Mouse (Mus musculus) stomach, embryonic 15.5 days (tissue): Measurements from ENCODE around the gene Pgm2l1. TPM values are rescaled to one million over a fixed set of nuclear protein-coding genes. Genes with fewer than 3 reads are reported as not detected.

Experiments used
- ATAC-seq: fragments of 200-750 bp; cut with Nextera tagmentation; 2 replicates; pipeline ENCODE4 v1.8.0; 2017; ENCODE audit warnings: low read depth, moderate number of reproducible peaks, moderate TSS enrichment; ENCODE audit not compliant: insufficient read depth, low FRiP score
- H3K27ac ChIP-seq: fragments of 300-500 bp; sonication (generic); 2 replicates; pipeline ENCODE4 v1.5.1; 2015; ENCODE audit warnings: mild to moderate bottlenecking, inconsistent platforms
- H3K27me3 ChIP-seq: fragments of 300-500 bp; sonication (generic); replicated peaks from 2 replicates; pipeline ENCODE4 v1.6.1; 2015; ENCODE audit warnings: inconsistent platforms
- H3K36me3 ChIP-seq: fragments of 300-500 bp; sonication (generic); 2 replicates; pipeline ENCODE4 v1.6.1; 2015; ENCODE audit warnings: inconsistent platforms
- H3K4me1 ChIP-seq: fragments of 300-500 bp; sonication (generic); 2 replicates; pipeline ENCODE4 v1.6.1; 2015; ENCODE audit warnings: inconsistent platforms
- H3K4me2 ChIP-seq: fragments of 300-500 bp; sonication (generic); 2 replicates; pipeline ENCODE4 v1.6.1; 2015; ENCODE audit warnings: mild to moderate bottlenecking, inconsistent platforms
- H3K4me3 ChIP-seq: fragments of 300-500 bp; sonication (generic); replicated peaks from 2 replicates; pipeline ENCODE4 v1.5.1; 2015; ENCODE audit warnings: inconsistent platforms
- H3K9ac ChIP-seq: fragments of 300-500 bp; sonication (generic); 2 replicates; pipeline ENCODE4 v1.6.1; 2015; ENCODE audit warnings: inconsistent platforms
- H3K9me3 ChIP-seq: fragments of 300-500 bp; sonication (generic); 2 replicates; pipeline ENCODE4 v1.6.1; 2016; ENCODE audit warnings: inconsistent platforms
- WGBS: fragments of 180-500 bp; shearing (Covaris S2); methylation state at CpG from one replicate; pipeline ENCODE4 v1.1.7; 2015; 5-methylcytosine and 5-hydroxymethylcytosine counted together
- polyA plus RNA-seq: library from polyadenylated mRNA; unstranded; fragments of >200 nt; fragmentation: Nextera tagmentation; extraction: Ambion mirVana; gene quantifications from 2 replicates; pipeline ENCODE4 v1.2.1, GENCODE M21; 2015

Gene Pgm2l1
- 2.3 and 2.8 TPM in 2 replicates for polyA plus RNA-seq

GRCm38 (mm10) chr7:100227158-100227875, at the start of gene Pgm2l1:
Pgm2l1 (plus strand) TSS chr7:100227394.
- peak within 1 kb of the TSS; percentile 90 for H3K27ac ChIP-seq
- WGBS, result under 1% methylated on average over 70 of the region's 72 CpGs
- no peaks in the 10 kb centered on the region for H3K27me3 ChIP-seq
- H3K4me1 ChIP-seq, result peaks cover 6% of the 10 kb centered on the region; the same call in 1 of the 2 replicates
- H3K9ac ChIP-seq, result peak within 1 kb of the TSS; percentile 45; the same call in 1 of the 2 replicates
- H3K4me3 ChIP-seq, result peak within 1 kb of the TSS; percentile 69
- H3K9me3 ChIP-seq, result no peaks in the 10 kb centered on the region
- H3K36me3 ChIP-seq, result no peaks in the 10 kb centered on the region
- H3K4me2 ChIP-seq, result peak within 1 kb of the TSS; percentile 98
- peak; percentile 99 for ATAC-seq

DNA sequence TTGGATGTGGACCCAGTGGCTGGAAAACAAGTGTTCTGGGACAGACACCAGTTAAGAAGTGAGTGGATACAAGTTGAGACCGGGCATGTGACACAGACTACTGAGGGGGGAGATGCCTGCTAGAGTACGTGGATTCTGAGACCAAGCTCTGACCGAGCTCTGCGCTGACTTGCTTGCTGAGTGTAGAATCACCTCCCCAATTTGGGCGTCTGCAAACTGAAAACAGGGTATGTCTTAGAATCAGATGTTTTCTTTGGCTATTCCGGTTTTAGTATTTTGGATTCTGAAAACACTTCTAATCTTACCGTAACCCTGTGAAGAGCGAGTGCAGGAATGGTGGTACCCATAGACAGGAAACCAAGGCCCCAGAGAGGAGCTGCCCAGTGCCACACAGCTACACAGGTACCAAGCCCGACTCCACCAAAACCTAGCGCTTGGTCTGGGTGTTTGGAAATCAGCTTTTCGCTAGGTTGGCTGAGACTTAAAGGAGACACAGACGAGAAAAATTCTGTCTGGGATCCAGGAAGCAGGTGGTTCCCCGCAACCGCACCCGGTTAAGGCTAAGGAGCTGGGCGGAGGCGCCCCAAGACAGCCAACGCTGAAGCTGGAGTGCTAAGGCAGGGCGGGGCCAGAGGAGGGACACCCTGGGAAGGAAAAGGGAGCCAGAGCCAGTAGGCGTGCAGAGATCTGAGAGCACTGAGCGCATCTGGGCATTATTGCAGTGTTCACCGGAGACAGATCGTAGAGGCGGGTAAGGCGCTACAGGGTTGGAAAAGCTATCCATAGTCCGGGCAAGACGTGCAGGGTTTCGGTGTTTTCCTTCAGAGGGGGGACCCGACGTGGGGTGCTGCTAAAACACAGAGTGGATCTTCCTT, 48.9 kb upstream of the Pgm2l1 start:
- WGBS, result 9% methylated on average over 30 of the region's 30 CpGs
- no peaks in the 10 kb centered on the region for H3K9me3 ChIP-seq
- H3K27me3 ChIP-seq, result 0 out of 2 replicates have a peak, but pooled peaks cover 3% of the 10 kb centered on the region
- peak overlapping the region; percentile 79 for H3K4me2 ChIP-seq
- H3K27ac ChIP-seq, result peak overlapping the region; percentile 36; the same call in 1 of the 2 replicates
- peak overlapping the region; percentile 36; the same call in 1 of the 2 replicates for H3K9ac ChIP-seq
- H3K4me1 ChIP-seq, result peaks cover 16% of the 10 kb centered on the region; the same call in 1 of the 2 replicates
- ATAC-seq, result peak; percentile 85
- H3K36me3 ChIP-seq, result no peaks in the 10 kb centered on the region
- H3K4me3 ChIP-seq, result peak overlapping the region; percentile 42

DNA sequence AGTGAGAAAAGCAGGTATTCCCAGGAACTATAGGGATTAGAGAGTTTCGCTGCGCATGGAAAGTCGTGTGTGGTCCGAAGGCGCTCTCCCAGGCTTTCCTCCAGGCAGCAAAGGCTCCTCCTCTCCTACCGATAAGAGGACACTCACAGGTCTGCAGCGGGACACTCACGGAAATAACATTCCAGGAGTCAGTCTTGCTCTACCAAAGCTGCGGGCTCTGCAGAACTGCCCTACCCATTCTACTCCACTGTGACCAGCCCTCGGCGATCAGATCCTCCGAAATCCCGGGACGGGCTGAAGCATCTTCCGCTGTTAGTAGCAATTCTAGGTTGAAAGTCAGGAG, 48.3 kb upstream of the Pgm2l1 start:
- WGBS, result 2% methylated on average over 15 of the region's 15 CpGs
- 0 out of 2 replicates have a peak, but pooled peaks cover 3% of the 10 kb centered on the region for H3K27me3 ChIP-seq
- ATAC-seq, result no peak
- peak overlapping the region; percentile 36; the same call in 1 of the 2 replicates for H3K27ac ChIP-seq
- no peaks in the 10 kb centered on the region for H3K9me3 ChIP-seq
- H3K4me1 ChIP-seq, result peaks cover 16% of the 10 kb centered on the region; the same call in 1 of the 2 replicates
- H3K4me3 ChIP-seq, result peak overlapping the region; percentile 42
- peak overlapping the region; percentile 36; the same call in 1 of the 2 replicates for H3K9ac ChIP-seq
- peak overlapping the region; percentile 79 for H3K4me2 ChIP-seq
- no peaks in the 10 kb centered on the region for H3K36me3 ChIP-seq

GRCm38 (mm10) chr7:100179394-100179793, 47.8 kb upstream of the Pgm2l1 start:
- peak overlapping the region; percentile 42 for H3K4me3 ChIP-seq
- WGBS, result 49% methylated on average over 7 of the region's 7 CpGs
- H3K27me3 ChIP-seq, result 0 out of 2 replicates have a peak, but pooled peaks cover 3% of the 10 kb centered on the region
- no peak; the same call in 1 of the 2 replicates for ATAC-seq
- no peaks in the 10 kb centered on the region for H3K36me3 ChIP-seq
- H3K9me3 ChIP-seq, result no peaks in the 10 kb centered on the region
- peak overlapping the region; percentile 79 for H3K4me2 ChIP-seq
- H3K27ac ChIP-seq, result no peak overlapping the region
- no peak overlapping the region for H3K9ac ChIP-seq
- H3K4me1 ChIP-seq, result peaks cover 16% of the 10 kb centered on the region; the same call in 1 of the 2 replicates

- Histone ChIP-seq H3K9ac (no peak overlapping the region), H3K4me2 (peak overlapping the region; percentile 79), H3K36me3 (no peaks in the 10 kb centered on the region), H3K4me3 (peak overlapping the region; percentile 42), H3K27ac (no peak overlapping the region), H3K27me3 (0 out of 2 replicates have a peak, but pooled peaks cover 3% of the 10 kb centered on the region), H3K4me1 (peaks cover 16% of the 10 kb centered on the region; the same call in 1 of the 2 replicates), H3K9me3 (no peaks in the 10 kb centered on the region)
- ATAC-seq, result peak; percentile 41; the same call in 1 of the 2 replicates
- 62% methylated on average over 7 of the region's 7 CpGs for WGBS
Observed at GRCm38 (mm10) chr7:100179836-100180407, 47.3 kb upstream of the Pgm2l1 start.

DNA sequence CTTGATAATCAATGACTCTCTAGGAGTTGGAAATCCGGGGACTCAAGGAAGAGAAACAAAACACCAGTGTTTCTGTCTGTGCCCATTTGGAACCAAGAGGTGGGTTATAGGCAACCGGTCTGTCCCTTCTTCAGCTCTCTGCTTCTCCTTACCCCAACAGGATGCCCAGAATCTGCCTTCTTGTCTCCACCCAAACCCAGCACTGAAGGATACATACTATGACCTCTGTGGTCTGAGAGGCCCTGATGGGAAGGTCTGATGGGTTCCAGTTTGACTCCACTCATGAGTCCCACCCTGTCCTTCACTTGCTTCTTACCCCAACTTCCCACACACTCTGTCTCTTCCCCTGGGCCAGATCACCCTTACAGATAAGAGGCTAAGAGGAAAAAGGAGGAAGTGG, 46.0 kb upstream of the Pgm2l1 start:
- Histone ChIP-seq H3K27ac (no peak overlapping the region), H3K9me3 (no peaks in the 10 kb centered on the region), H3K4me3 (no peak overlapping the region), H3K27me3 (0 out of 2 replicates have a peak, but pooled peaks cover 3% of the 10 kb centered on the region), H3K9ac (no peak overlapping the region), H3K36me3 (no peaks in the 10 kb centered on the region), H3K4me1 (peaks cover 16% of the 10 kb centered on the region; the same call in 1 of the 2 replicates), H3K4me2 (no peak overlapping the region)
- no peak for ATAC-seq
- WGBS, result 81% methylated on average over 2 of the region's 2 CpGs

GRCm38 (mm10) chr7:100181614-100182013, 45.6 kb upstream of the Pgm2l1 start:
- ATAC-seq, result no peak
- Histone ChIP-seq H3K4me1 (peaks cover 16% of the 10 kb centered on the region; the same call in 1 of the 2 replicates), H3K4me3 (no peak overlapping the region), H3K4me2 (no peak overlapping the region), H3K27me3 (0 out of 2 replicates have a peak, but pooled peaks cover 3% of the 10 kb centered on the region), H3K9me3 (no peaks in the 10 kb centered on the region), H3K27ac (no peak overlapping the region), H3K36me3 (no peaks in the 10 kb centered on the region), H3K9ac (no peak overlapping the region)
- 78% methylated on average over 3 of the region's 3 CpGs for WGBS

DNA sequence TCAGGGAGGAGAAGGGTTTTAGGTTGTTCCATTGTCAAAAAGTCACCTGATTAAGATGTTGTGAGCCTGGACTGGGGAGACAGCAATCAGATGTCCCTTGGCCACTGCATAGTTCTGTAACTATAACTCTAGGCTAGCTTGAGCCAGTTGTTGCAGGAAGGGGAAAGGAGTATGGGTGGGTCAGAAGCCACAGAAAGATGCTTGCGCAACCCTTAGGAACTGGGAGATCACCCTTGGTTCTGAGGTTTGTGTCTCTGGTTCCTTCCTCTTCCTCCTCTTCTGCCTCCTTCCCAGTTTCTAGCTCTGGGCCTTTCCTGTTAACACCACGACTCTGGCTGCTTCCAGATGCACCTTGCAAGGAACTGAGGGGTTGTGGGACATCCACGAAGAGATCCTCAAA, 44.8 kb upstream of the Pgm2l1 start:
- Histone ChIP-seq H3K27ac (no peak overlapping the region), H3K9me3 (no peaks in the 10 kb centered on the region), H3K4me1 (peaks cover 16% of the 10 kb centered on the region; the same call in 1 of the 2 replicates), H3K27me3 (0 out of 2 replicates have a peak, but pooled peaks cover 3% of the 10 kb centered on the region), H3K4me2 (no peak overlapping the region), H3K36me3 (no peaks in the 10 kb centered on the region), H3K9ac (no peak overlapping the region), H3K4me3 (no peak overlapping the region)
- 71% methylated on average over 3 of the region's 3 CpGs for WGBS
- no peak for ATAC-seq

- Histone ChIP-seq H3K9me3 (no peaks in the 10 kb centered on the region), H3K4me3 (no peak overlapping the region), H3K4me1 (no peaks in the 10 kb centered on the region), H3K36me3 (no peaks in the 10 kb centered on the region), H3K27ac (no peak overlapping the region), H3K4me2 (no peak overlapping the region), H3K9ac (no peak overlapping the region), H3K27me3 (no peaks in the 10 kb centered on the region)
- WGBS, result 20% methylated on average over 7 of the region's 7 CpGs
- no peak for ATAC-seq
Observed at GRCm38 (mm10) chr7:100187601-100188000, 39.6 kb upstream of the Pgm2l1 start.

DNA sequence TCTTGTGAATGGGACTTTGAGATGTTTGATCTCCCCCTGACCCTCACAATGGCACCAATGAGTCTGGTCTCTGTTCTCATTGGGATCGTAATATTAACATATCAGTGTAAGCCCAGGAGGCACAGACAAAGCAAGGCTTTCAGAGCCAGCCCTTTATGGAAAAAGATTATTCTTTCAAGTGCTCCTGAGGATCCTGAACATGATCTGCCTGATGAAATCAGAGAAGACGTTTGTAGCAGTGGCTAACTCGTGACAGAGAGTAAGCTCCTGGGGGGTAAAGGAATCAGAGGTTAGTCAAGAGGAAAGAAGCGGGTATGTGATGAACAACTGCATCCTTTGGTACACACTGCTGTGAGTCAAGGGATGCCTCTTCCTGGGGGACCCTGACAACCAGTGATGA, 37.0 kb upstream of the Pgm2l1 start:
- no peak overlapping the region for H3K27ac ChIP-seq
- no peaks in the 10 kb centered on the region for H3K9me3 ChIP-seq
- WGBS, result 59% methylated on average over 4 of the region's 4 CpGs
- no peak overlapping the region for H3K9ac ChIP-seq
- H3K4me3 ChIP-seq, result no peak overlapping the region
- ATAC-seq, result no peak
- no peaks in the 10 kb centered on the region for H3K4me1 ChIP-seq
- H3K4me2 ChIP-seq, result no peak overlapping the region
- H3K27me3 ChIP-seq, result no peaks in the 10 kb centered on the region
- no peaks in the 10 kb centered on the region for H3K36me3 ChIP-seq

GRCm38 (mm10) chr7:100190778-100191177, 36.4 kb upstream of the Pgm2l1 start:
- 1% methylated on average over 4 of the region's 4 CpGs for WGBS
- ATAC-seq, result no peak
- Histone ChIP-seq H3K9me3 (no peaks in the 10 kb centered on the region), H3K4me1 (no peaks in the 10 kb centered on the region), H3K9ac (no peak overlapping the region), H3K36me3 (no peaks in the 10 kb centered on the region), H3K4me2 (no peak overlapping the region), H3K27me3 (no peaks in the 10 kb centered on the region), H3K4me3 (no peak overlapping the region), H3K27ac (no peak overlapping the region)
